Mouse (Mus musculus) limb, embryonic 12.5 days (tissue): ENCODE results near the gene Yeats2. TPM values are rescaled to one million over a fixed set of nuclear protein-coding genes. Genes with fewer than 3 reads are reported as not detected.
A peak's percentile ranks its signal among the peaks of the same experiment; 100 is the strongest.

Experiments
- ATAC-seq: fragments of 200-750 bp; cut with Nextera tagmentation; 2 replicates; pipeline ENCODE4 v1.8.0; 2017; ENCODE audit warnings: low read depth, moderate TSS enrichment; ENCODE audit not compliant: insufficient number of reproducible peaks, insufficient read depth, low FRiP score, low TSS enrichment
- H3K27ac ChIP-seq: fragments of 300-500 bp; sonication (generic); 2 replicates; pipeline ENCODE4 v1.5.1; 2016; ENCODE audit warnings: mild to moderate bottlenecking, moderate library complexity
- H3K27me3 ChIP-seq: fragments of 300-500 bp; sonication (generic); 2 replicates; pipeline ENCODE4 v1.6.1; 2016; ENCODE audit warnings: mild to moderate bottlenecking, moderate library complexity
- H3K36me3 ChIP-seq: fragments of 300-500 bp; sonication (generic); 2 replicates; pipeline ENCODE4 v1.6.1; 2016; ENCODE audit warnings: mild to moderate bottlenecking, moderate library complexity
- H3K4me1 ChIP-seq: fragments of 300-500 bp; sonication (generic); replicated peaks from 2 replicates; pipeline ENCODE4 v1.6.1; 2016
- H3K4me2 ChIP-seq: fragments of 300-500 bp; sonication (generic); 2 replicates; pipeline ENCODE4 v1.6.1; 2016; ENCODE audit warnings: mild to moderate bottlenecking, moderate library complexity
- H3K4me3 ChIP-seq: fragments of 300-500 bp; sonication (generic); replicated peaks from 2 replicates; pipeline ENCODE4 v1.5.1; 2016; ENCODE audit warnings: mild to moderate bottlenecking
- H3K9ac ChIP-seq: fragments of 300-500 bp; sonication (generic); replicated peaks from 2 replicates; pipeline ENCODE4 v1.6.1; 2016; ENCODE audit warnings: mild to moderate bottlenecking, moderate library complexity
- H3K9me3 ChIP-seq: fragments of 300-500 bp; sonication (generic); 2 replicates; pipeline ENCODE4 v1.6.1; 2016; ENCODE audit warnings: mild to moderate bottlenecking, moderate library complexity
- WGBS: fragments of 180-500 bp; shearing (Covaris S2); methylation state at CpG from one replicate; pipeline ENCODE4 v1.1.7; 2016; 5-methylcytosine and 5-hydroxymethylcytosine counted together
- polyA plus RNA-seq: library from polyadenylated mRNA; unstranded; fragments of >200 nt; fragmentation: Nextera tagmentation; extraction: Ambion mirVana; gene quantifications from 2 replicates; pipeline ENCODE4 v1.2.1, GENCODE M21; 2016

The Yeats2 gene
- 59.4 and 63.7 TPM in 2 replicates for polyA plus RNA-seq

GRCm38 (mm10) chr16:20140772-20141531 lies at the start of gene Yeats2:
Yeats2 (plus strand) TSS chr16:20141063.
- H3K36me3 ChIP-seq: peaks cover 20% of the 10 kb centered on the region
- ATAC-seq: peak; percentile 94
- H3K4me3 ChIP-seq: peak within 1 kb of the TSS; percentile 74
- peak within 1 kb of the TSS; percentile 95 for H3K27ac ChIP-seq
- peak within 1 kb of the TSS; percentile 91 for H3K9ac ChIP-seq
- peak within 1 kb of the TSS; percentile 72 for H3K4me2 ChIP-seq
- H3K27me3 ChIP-seq: no peaks in the 10 kb centered on the region
- 1% methylated on average over 72 of the region's 92 CpGs for WGBS
- no peaks in the 10 kb centered on the region for H3K9me3 ChIP-seq
- H3K4me1 ChIP-seq: peaks cover 12% of the 10 kb centered on the region

DNA sequence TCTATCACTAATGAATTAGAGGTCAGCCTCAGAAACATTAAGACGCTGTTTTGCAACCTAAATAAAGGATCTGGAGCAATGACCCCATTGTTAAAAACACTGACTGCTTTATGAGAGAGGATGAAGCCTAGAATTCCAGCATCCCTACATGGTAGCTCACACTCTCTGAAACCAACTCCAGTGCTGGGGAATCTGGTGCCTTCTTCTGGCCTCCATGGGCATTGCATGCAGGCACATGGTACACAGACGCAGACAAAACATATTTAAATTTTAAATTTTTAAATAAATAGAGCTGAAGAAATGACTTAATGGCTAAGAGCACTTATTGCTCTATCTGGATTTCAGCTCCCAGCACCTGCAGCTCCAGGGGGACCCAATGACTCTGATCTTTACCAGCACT lies 44.9 kb upstream of the Yeats2 start:
- Histone ChIP-seq H3K36me3 (0 out of 2 replicates have a peak, but pooled peaks cover 4% of the 10 kb centered on the region), H3K4me2 (no peak overlapping the region), H3K4me3 (no peak overlapping the region), H3K4me1 (no peaks in the 10 kb centered on the region), H3K27ac (no peak overlapping the region), H3K9ac (no peak overlapping the region), H3K9me3 (no peaks in the 10 kb centered on the region), H3K27me3 (no peaks in the 10 kb centered on the region)
- ATAC-seq: no peak
- 75% methylated on average over 2 of the region's 2 CpGs for WGBS

DNA sequence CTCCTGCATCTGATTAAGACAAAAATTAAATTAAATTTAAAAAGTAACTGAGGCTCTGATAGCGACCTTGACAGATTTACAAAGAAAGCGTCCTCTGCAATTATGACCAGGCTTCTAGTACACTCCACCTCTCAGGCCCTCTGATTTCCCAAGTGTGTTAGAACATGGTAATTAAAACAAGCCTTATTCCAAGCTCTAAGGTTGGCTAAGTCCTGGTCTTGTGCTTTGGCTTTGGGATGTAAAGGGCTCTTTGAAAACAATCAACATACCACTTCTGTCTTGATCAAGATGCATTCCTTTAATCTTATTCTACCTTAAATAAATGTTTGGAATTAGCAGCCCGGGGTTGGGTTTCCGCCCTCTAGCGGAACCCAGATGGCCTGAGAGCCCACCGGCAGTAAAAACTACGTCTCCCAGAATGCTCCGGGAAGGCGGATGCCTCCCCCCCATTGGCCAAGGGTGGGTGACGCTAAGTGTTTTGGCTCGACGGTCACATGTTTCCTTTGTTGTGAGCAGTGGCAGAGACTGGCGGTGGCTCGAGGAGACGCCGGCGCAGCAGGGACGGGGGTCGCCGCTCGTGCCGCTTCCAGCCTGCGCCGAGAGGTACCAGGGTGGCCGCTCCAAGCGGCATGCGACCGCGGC lies 43.7 kb upstream of the Yeats2 start, which contains the start of gene Klhl24:
Klhl24 (plus strand) TSS at position 474 of the 642 bp plus-strand sequence.
- H3K4me1 ChIP-seq: no peaks in the 10 kb centered on the region
- H3K9ac ChIP-seq: peak within 1 kb of the TSS; percentile 93
- no peaks in the 10 kb centered on the region for H3K9me3 ChIP-seq
- H3K27ac ChIP-seq: peak within 1 kb of the TSS; percentile 98
- 0 out of 2 replicates have a peak, but pooled peaks cover 4% of the 10 kb centered on the region for H3K36me3 ChIP-seq
- H3K4me3 ChIP-seq: peak within 1 kb of the TSS; percentile 94
- under 1% methylated on average over 28 of the region's 29 CpGs for WGBS
- peak; percentile 94 for ATAC-seq
- no peaks in the 10 kb centered on the region for H3K27me3 ChIP-seq
- H3K4me2 ChIP-seq: peak within 1 kb of the TSS; percentile 57

GRCm38 (mm10) chr16:20097711-20098374 lies 43.0 kb upstream of the Yeats2 start:
- peaks cover 10% of the 10 kb centered on the region for H3K36me3 ChIP-seq
- peak; percentile 90 for ATAC-seq
- under 1% methylated on average over 61 of the region's 61 CpGs for WGBS
- H3K4me3 ChIP-seq: peak overlapping the region; percentile 94
- H3K27ac ChIP-seq: peak overlapping the region; percentile 98
- H3K9me3 ChIP-seq: 0 out of 2 replicates have a peak, but pooled peaks cover 3% of the 10 kb centered on the region
- no peaks in the 10 kb centered on the region for H3K27me3 ChIP-seq
- peak overlapping the region; percentile 57 for H3K4me2 ChIP-seq
- H3K9ac ChIP-seq: peak overlapping the region; percentile 93
- H3K4me1 ChIP-seq: no peaks in the 10 kb centered on the region

GRCm38 (mm10) chr16:20098375-20098727 lies 42.5 kb upstream of the Yeats2 start:
- no peaks in the 10 kb centered on the region for H3K27me3 ChIP-seq
- H3K9me3 ChIP-seq: peaks cover 6% of the 10 kb centered on the region
- H3K27ac ChIP-seq: peak overlapping the region; percentile 98; the same call in 1 of the 2 replicates
- no peaks in the 10 kb centered on the region for H3K4me1 ChIP-seq
- peak overlapping the region; percentile 94 for H3K4me3 ChIP-seq
- peaks cover 14% of the 10 kb centered on the region for H3K36me3 ChIP-seq
- H3K9ac ChIP-seq: peak overlapping the region; percentile 93
- H3K4me2 ChIP-seq: peak overlapping the region; percentile 57
- 9% methylated on average over 4 of the region's 4 CpGs for WGBS
- no peak for ATAC-seq

- Histone ChIP-seq H3K4me3 (no peak overlapping the region), H3K9me3 (peaks cover 13% of the 10 kb centered on the region)
These were observed 41.8 kb upstream of the Yeats2 start for GRCm38 (mm10) chr16:20098866-20099629.

GRCm38 (mm10) chr16:20106996-20107395 lies 33.9 kb upstream of the Yeats2 start:
- Histone ChIP-seq H3K36me3 (peaks cover 88% of the 10 kb centered on the region), H3K27ac (no peak overlapping the region), H3K9me3 (peaks cover 21% of the 10 kb centered on the region), H3K4me3 (no peak overlapping the region), H3K27me3 (no peaks in the 10 kb centered on the region), H3K4me1 (no peaks in the 10 kb centered on the region), H3K9ac (no peak overlapping the region), H3K4me2 (no peak overlapping the region)
- 93% methylated on average over 8 of the region's 8 CpGs for WGBS
- no peak for ATAC-seq

More at GRCm38 (mm10) chr16:20098866-20099629, 41.8 kb upstream of the Yeats2 start:
- H3K27ac ChIP-seq: no peak overlapping the region
- H3K4me2 ChIP-seq: peak overlapping the region; percentile 57; the same call in 1 of the 2 replicates
- H3K9ac ChIP-seq: no peak overlapping the region
- no peaks in the 10 kb centered on the region for H3K4me1 ChIP-seq
- 94% methylated on average over 6 of the region's 6 CpGs for WGBS
- no peaks in the 10 kb centered on the region for H3K27me3 ChIP-seq
- H3K36me3 ChIP-seq: peaks cover 21% of the 10 kb centered on the region
- ATAC-seq: no peak

DNA sequence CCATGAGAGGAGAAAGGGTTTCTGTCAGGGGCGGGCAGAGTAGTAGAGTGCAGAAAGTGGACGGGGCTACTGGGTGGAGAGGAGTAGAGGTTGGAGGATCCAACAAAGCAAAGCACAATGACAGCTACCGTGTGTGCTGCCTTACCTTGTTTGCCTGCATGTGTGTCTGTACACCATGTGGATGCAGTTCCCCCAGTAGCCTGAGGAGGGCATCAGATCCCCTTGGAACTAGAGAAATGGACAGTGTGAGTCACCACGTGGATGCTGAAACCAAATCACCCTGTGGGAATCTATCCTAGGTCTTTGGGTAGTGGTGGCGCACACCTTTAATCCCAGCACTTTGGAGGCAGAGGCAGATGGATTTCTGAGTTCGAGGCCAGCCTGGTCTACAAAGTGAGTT lies 31.9 kb upstream of the Yeats2 start:
- Histone ChIP-seq H3K36me3 (peaks cover 83% of the 10 kb centered on the region), H3K4me1 (no peaks in the 10 kb centered on the region), H3K4me3 (no peak overlapping the region), H3K4me2 (no peak overlapping the region), H3K27ac (no peak overlapping the region), H3K27me3 (no peaks in the 10 kb centered on the region), H3K9ac (no peak overlapping the region), H3K9me3 (peaks cover 9% of the 10 kb centered on the region)
- no peak for ATAC-seq
- 94% methylated on average over 6 of the region's 6 CpGs for WGBS

GRCm38 (mm10) chr16:20112649-20113048 lies 28.2 kb upstream of the Yeats2 start:
- Histone ChIP-seq H3K4me1 (no peaks in the 10 kb centered on the region), H3K36me3 (peaks cover 82% of the 10 kb centered on the region), H3K27ac (no peak overlapping the region), H3K27me3 (no peaks in the 10 kb centered on the region), H3K9me3 (no peaks in the 10 kb centered on the region), H3K9ac (no peak overlapping the region), H3K4me2 (no peak overlapping the region), H3K4me3 (no peak overlapping the region)
- no peak for ATAC-seq
- 82% methylated on average over 2 of the region's 2 CpGs for WGBS

GRCm38 (mm10) chr16:20116069-20116468 lies 24.8 kb upstream of the Yeats2 start:
- no peak for ATAC-seq
- 84% methylated on average over 4 of the region's 4 CpGs for WGBS
- no peak overlapping the region for H3K4me2 ChIP-seq
- H3K9me3 ChIP-seq: no peaks in the 10 kb centered on the region
- H3K9ac ChIP-seq: no peak overlapping the region
- H3K4me3 ChIP-seq: no peak overlapping the region
- H3K36me3 ChIP-seq: peaks cover 79% of the 10 kb centered on the region
- H3K27ac ChIP-seq: no peak overlapping the region
- no peaks in the 10 kb centered on the region for H3K4me1 ChIP-seq
- H3K27me3 ChIP-seq: no peaks in the 10 kb centered on the region
